Mouse (Mus musculus) lung, embryonic 15.5 days (tissue): Measurements from ENCODE around the gene Kmt5c. TPM values are rescaled to one million over a fixed set of nuclear protein-coding genes. Genes with fewer than 3 reads are reported as not detected.
A peak's percentile ranks its signal among the peaks of the same experiment; 100 is the strongest.

Experiments
- ATAC-seq: fragments of 200-750 bp; cut with Nextera tagmentation; 2 replicates; pipeline ENCODE4 v1.8.0; 2017; ENCODE audit warnings: moderate number of reproducible peaks, borderline replicate concordance; ENCODE audit not compliant: low FRiP score, low TSS enrichment; ENCODE audit errors: extremely low read depth
- H3K27ac ChIP-seq: fragments of 300-500 bp; sonication (generic); 2 replicates; pipeline ENCODE4 v1.5.1; 2015; ENCODE audit warnings: moderate library complexity, mild to moderate bottlenecking, inconsistent platforms
- H3K27me3 ChIP-seq: fragments of 300-500 bp; sonication (generic); 2 replicates; pipeline ENCODE4 v1.6.1; 2015; ENCODE audit warnings: inconsistent platforms
- H3K36me3 ChIP-seq: fragments of 300-500 bp; sonication (generic); 2 replicates; pipeline ENCODE4 v1.6.1; 2015; ENCODE audit warnings: inconsistent platforms
- H3K4me1 ChIP-seq: fragments of 300-500 bp; sonication (generic); 2 replicates; pipeline ENCODE4 v1.6.1; 2015; ENCODE audit warnings: inconsistent platforms
- H3K4me2 ChIP-seq: fragments of 300-500 bp; sonication (generic); 2 replicates; pipeline ENCODE4 v1.6.1; 2015; ENCODE audit warnings: inconsistent platforms, mild to moderate bottlenecking, moderate library complexity
- H3K4me3 ChIP-seq: fragments of 300-500 bp; sonication (generic); 2 replicates; pipeline ENCODE4 v1.5.1; 2015; ENCODE audit warnings: mild to moderate bottlenecking, inconsistent platforms
- H3K9ac ChIP-seq: fragments of 300-500 bp; sonication (generic); 2 replicates; pipeline ENCODE4 v1.6.1; 2015; ENCODE audit warnings: inconsistent platforms
- H3K9me3 ChIP-seq: fragments of 300-500 bp; sonication (generic); 2 replicates; pipeline ENCODE4 v1.6.1; 2016; ENCODE audit warnings: inconsistent platforms
- WGBS: fragments of 180-500 bp; shearing (Covaris S2); methylation state at CpG from one replicate; pipeline ENCODE4 v1.1.7; 2015; 5-methylcytosine and 5-hydroxymethylcytosine counted together
- polyA plus RNA-seq: library from polyadenylated mRNA; unstranded; fragments of >200 nt; fragmentation: Nextera tagmentation; extraction: Ambion mirVana; gene quantifications from 2 replicates; pipeline ENCODE4 v1.2.1, GENCODE M21; 2015

Gene Kmt5c
- polyA plus RNA-seq = 53.9 and 60.3 TPM in 2 replicates

DNA sequence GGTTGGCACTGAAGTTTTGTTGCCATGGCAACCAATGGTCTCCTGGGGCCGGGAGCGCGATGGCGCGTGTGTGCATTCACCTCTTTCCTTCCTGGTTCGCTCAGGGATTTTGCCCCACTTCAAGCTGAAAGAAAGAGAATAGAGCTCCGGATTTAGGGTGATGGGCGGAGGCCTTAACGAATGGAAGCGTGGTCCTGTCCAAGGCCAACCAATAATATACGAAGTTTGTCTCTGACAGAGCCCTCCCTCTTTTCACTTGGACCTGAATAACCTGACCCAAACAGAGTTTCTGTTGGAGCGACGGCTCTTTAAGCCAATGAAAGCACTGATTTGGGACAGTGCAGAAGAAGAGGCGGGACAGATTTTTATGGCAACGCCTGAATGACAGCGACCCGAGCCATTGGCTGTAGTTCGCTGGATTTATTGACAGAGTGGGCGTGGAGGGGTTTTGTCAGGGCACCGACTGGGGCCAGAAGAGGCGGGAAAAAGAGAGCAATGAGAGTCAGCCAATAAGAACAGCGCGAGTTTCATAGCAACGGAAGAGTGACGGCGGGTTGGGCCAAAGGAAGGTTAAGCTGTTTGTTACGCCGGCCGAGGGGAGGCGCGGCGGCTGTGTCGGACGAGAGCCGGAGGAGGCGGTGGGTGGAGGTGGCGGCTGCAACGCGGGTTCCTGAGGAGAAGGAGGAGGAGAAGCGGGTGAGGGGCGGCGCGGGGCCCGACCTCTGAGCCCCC, at the start of gene Kmt5c:
TSS of gene Kmt5c (plus strand) at position 572 of the 732 bp plus-strand sequence.
- Histone ChIP-seq H3K4me3 (peak within 1 kb of the TSS; percentile 79), H3K4me1 (peaks cover 33% of the 10 kb centered on the region), H3K27ac (peak within 1 kb of the TSS; percentile 78), H3K4me2 (peak within 1 kb of the TSS; percentile 75), H3K9ac (peak within 1 kb of the TSS; percentile 81), H3K27me3 (no peaks in the 10 kb centered on the region), H3K9me3 (no peaks in the 10 kb centered on the region), H3K36me3 (peaks cover 5% of the 10 kb centered on the region; the same call in 1 of the 2 replicates)
- WGBS = under 1% methylated on average over 38 of the region's 44 CpGs
- ATAC-seq = peak; percentile 97

DNA sequence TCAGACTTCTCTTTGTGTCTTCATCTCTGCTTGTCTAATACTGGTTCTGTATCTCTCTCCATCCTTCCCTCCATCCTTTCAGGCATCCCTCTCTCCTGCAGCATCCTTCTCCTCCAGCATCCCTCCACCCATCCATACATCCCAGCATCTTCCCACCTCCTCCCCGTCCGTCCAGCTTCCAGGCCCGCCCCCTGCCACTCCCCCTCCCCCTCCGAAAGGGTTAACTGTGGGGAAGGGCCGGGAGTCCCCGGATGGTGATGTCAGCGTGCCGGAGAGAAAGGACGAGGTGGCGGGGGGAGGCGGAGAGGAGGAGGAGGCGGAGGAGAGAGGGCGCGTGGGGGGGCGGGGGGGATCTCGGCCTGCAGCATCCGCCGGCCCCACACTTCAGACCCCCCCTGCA, 49.5 kb upstream of the Kmt5c start, which contains the start of gene Brsk1:
TSS of gene Brsk1 (plus strand) at position 218 of the 400 bp plus-strand sequence.
- Histone ChIP-seq H3K4me1 (peaks cover 9% of the 10 kb centered on the region; the same call in 1 of the 2 replicates), H3K4me3 (peak within 1 kb of the TSS; percentile 77), H3K4me2 (peak within 1 kb of the TSS; percentile 93), H3K36me3 (peaks cover 25% of the 10 kb centered on the region), H3K9me3 (no peaks in the 10 kb centered on the region), H3K27me3 (no peaks in the 10 kb centered on the region), H3K27ac (peak within 1 kb of the TSS; percentile 74), H3K9ac (peak within 1 kb of the TSS; percentile 92)
- 0% methylated on average over 8 of the region's 18 CpGs for WGBS
- ATAC-seq = peak; percentile 74

DNA sequence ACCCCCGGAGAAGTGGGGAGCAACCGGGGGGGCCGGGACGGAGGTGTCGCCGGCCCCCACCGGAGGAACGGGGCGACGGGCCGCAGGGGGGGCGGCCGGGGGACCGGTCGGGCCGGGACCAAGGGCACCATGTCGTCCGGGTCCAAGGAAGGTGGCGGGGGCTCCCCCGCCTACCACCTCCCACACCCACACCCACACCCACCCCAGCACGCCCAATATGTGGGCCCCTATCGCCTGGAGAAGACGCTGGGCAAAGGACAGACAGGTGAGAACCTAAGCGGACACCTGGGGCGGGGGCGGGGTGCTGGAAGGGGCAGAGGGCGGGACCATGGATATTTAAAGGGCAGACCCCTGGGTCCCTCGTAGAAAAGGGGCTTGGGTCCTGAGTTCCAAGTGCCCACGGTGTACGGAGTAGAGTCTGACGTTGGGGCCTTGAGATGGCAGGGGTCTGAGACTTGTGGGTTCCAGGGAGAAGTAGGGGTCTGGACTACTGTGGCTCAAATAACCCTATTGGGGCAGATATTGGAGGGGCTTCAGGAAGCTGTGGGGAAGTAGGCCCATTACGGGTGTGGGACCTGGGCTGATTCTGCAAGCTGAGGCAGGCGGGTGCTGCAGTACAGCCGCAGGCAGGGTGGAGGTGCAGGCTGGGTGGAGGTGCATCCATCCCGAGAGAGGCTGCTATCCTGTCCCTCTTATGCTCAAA, 48.8 kb upstream of the Kmt5c start:
- Histone ChIP-seq H3K4me3 (peak overlapping the region; percentile 77), H3K4me1 (peaks cover 9% of the 10 kb centered on the region; the same call in 1 of the 2 replicates), H3K27ac (peak overlapping the region; percentile 74), H3K27me3 (no peaks in the 10 kb centered on the region), H3K9ac (peak overlapping the region; percentile 92), H3K36me3 (peaks cover 25% of the 10 kb centered on the region), H3K4me2 (peak overlapping the region; percentile 93), H3K9me3 (no peaks in the 10 kb centered on the region)
- ATAC-seq = peak; percentile 65
- WGBS = 7% methylated on average over 23 of the region's 35 CpGs

DNA sequence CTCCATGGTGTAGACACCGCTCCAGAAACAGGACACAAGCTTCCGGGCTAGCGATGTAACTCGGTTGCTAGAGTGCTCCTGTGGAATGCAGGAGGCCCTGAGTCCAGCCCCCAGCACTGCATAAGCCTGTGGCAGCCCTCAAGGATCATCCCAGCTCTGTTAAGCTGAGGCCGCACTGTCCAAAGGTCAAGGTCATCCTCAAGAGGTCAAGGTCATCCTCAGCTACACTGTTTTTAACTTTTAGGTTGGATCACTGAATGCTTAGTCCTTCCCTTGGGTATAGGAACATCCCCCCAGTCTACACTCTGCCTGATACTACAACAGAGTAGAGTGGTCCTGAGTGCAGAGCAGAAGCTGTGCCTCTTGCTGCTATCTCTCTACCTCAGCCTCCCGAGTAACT, 46.9 kb upstream of the Kmt5c start:
- H3K4me3 ChIP-seq = no peak overlapping the region
- peaks cover 27% of the 10 kb centered on the region for H3K36me3 ChIP-seq
- H3K9me3 ChIP-seq = no peaks in the 10 kb centered on the region
- peaks cover 9% of the 10 kb centered on the region; the same call in 1 of the 2 replicates for H3K4me1 ChIP-seq
- WGBS = 83% methylated on average over 6 of the region's 6 CpGs
- ATAC-seq = no peak
- H3K4me2 ChIP-seq = no peak overlapping the region
- H3K27ac ChIP-seq = no peak overlapping the region
- H3K27me3 ChIP-seq = no peaks in the 10 kb centered on the region
- H3K9ac ChIP-seq = no peak overlapping the region

DNA sequence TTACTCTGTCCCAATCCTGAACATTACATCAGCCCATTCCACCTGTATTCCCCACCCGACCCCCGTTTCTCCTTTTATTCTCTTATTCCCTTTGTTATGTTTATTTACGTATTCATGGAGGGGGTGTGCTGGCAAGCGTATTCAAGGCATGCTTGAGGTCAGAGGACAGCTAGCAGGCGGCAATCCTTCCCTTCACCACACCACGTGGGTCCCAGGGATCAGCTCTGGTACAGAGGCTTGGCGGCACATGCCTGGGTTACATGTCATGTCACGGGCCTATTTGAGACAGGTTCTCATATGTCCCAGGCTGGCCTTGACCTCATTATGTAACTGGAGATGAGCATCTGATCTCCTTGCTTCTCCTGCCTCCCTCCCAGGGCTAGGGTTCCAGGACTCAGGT, 37.6 kb upstream of the Kmt5c start:
- Histone ChIP-seq H3K4me2 (no peak overlapping the region), H3K9me3 (no peaks in the 10 kb centered on the region), H3K27ac (no peak overlapping the region), H3K36me3 (peaks cover 38% of the 10 kb centered on the region), H3K27me3 (no peaks in the 10 kb centered on the region), H3K4me1 (no peaks in the 10 kb centered on the region), H3K4me3 (no peak overlapping the region), H3K9ac (no peak overlapping the region)
- 48% methylated on average over 8 of the region's 8 CpGs for WGBS
- ATAC-seq = no peak

DNA sequence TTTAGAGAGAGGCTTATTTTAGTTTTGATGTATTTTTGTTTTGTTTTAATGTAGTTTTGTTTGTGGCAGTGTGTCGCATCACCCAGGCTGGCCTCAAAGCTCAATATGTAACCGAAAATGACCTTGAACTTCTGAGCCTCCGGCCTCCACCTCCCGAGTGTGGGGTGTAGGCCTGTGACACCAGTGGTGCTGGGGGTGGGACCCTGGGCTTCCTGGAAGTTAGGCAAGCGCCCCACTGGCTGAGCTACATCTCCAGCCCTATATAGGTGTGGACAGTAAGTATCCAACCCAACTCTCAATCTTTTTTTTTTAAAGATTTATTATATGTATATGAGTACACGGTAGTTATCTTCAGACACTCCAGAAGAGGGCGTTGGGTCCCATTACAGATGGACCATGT, 36.7 kb upstream of the Kmt5c start:
- H3K4me1 ChIP-seq = no peaks in the 10 kb centered on the region
- H3K4me2 ChIP-seq = no peak overlapping the region
- 89% methylated on average over 7 of the region's 7 CpGs for WGBS
- no peaks in the 10 kb centered on the region for H3K27me3 ChIP-seq
- H3K36me3 ChIP-seq = peaks cover 42% of the 10 kb centered on the region
- no peak for ATAC-seq
- no peak overlapping the region for H3K9ac ChIP-seq
- H3K9me3 ChIP-seq = no peaks in the 10 kb centered on the region
- H3K4me3 ChIP-seq = no peak overlapping the region
- H3K27ac ChIP-seq = no peak overlapping the region

DNA sequence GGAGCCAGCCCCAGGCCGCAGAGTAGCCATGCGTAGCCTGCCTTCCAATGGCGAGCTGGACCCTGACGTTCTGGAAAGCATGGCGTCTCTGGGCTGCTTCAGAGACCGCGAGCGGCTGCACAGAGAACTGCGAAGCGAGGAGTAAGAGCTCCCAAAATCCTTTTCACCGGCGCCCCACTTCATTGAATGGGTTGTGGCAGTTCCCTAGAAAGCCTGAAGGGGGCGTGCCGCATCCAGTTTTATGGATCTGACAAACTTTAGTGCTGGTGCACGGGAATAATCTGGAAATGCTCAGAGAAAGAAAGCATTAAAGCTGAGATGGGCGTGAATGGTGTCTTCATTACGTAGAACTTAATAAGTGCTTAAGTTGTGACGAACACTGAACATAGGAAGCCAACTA, 34.8 kb upstream of the Kmt5c start:
- ATAC-seq = no peak
- Histone ChIP-seq H3K4me1 (no peaks in the 10 kb centered on the region), H3K27me3 (no peaks in the 10 kb centered on the region), H3K4me3 (no peak overlapping the region), H3K9ac (no peak overlapping the region), H3K9me3 (no peaks in the 10 kb centered on the region), H3K36me3 (peaks cover 41% of the 10 kb centered on the region), H3K27ac (no peak overlapping the region), H3K4me2 (no peak overlapping the region)
- 51% methylated on average over 18 of the region's 18 CpGs for WGBS

DNA sequence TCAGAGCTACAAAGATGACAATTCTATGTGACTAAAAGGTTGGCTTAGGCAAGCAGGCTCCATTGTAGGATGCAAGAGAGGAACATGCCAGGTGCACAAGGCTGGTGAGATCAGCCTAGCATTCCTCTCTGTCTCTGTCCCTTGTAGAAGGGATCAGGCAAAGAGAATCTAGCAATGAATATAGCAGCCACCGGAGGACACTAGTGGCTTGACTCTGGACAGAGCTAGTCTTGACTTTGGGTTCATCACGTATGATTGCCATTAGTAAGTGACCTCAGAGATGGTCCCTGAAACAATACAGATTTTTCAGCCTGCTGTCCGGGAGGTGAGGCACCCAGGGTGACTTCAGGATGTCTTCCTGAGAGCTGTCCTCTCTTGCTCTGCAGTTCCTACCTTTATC, 27.3 kb upstream of the Kmt5c start:
- no peak overlapping the region for H3K9ac ChIP-seq
- no peak overlapping the region for H3K4me2 ChIP-seq
- no peaks in the 10 kb centered on the region for H3K27me3 ChIP-seq
- WGBS = 81% methylated on average over 3 of the region's 3 CpGs
- H3K4me3 ChIP-seq = no peak overlapping the region
- peaks cover 41% of the 10 kb centered on the region for H3K36me3 ChIP-seq
- H3K27ac ChIP-seq = no peak overlapping the region
- no peak for ATAC-seq
- no peaks in the 10 kb centered on the region for H3K9me3 ChIP-seq
- no peaks in the 10 kb centered on the region for H3K4me1 ChIP-seq

DNA sequence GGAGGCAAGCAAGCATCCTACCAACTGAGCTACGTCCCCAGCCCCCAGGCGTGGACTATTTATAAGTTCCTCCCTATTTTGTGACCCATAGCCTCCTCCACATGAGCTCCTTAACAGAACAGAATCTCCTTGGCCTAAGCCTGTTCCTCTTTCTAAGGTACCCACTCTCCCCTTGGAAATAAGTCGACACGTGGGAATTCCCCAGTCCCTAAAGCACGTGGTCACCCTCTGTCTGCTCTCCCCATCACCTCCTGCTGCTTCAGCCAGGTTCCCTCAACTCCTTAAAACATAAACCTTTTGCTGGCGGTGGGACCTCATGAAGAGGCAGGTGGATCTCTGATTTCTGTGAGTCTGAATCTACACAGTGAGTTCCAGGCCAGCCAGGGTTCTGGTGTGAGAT, 23.0 kb upstream of the Kmt5c start:
- 63% methylated on average over 6 of the region's 6 CpGs for WGBS
- Histone ChIP-seq H3K27ac (no peak overlapping the region), H3K36me3 (peaks cover 13% of the 10 kb centered on the region), H3K4me1 (no peaks in the 10 kb centered on the region), H3K4me2 (no peak overlapping the region), H3K4me3 (no peak overlapping the region), H3K27me3 (no peaks in the 10 kb centered on the region), H3K9ac (no peak overlapping the region), H3K9me3 (no peaks in the 10 kb centered on the region)
- ATAC-seq = no peak

DNA sequence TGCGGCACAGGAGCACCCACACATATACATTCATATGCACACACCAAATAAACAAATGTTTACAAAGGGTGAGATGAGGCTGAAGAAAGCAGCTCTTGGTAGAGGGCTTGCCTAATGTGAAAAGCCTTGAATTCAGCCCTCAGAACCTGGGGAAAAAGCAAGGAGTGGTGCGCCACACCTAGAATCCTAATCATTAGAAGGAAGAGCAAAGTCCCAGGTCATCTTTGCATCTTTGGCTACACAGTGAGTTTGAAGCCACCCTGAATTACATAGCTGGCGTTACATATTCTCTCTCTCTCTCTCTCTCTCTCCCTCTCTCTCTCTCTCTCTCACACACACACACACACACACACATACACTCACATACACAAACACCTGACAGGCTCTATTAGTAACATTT, 20.6 kb upstream of the Kmt5c start:
- Histone ChIP-seq H3K27ac (no peak overlapping the region), H3K9ac (no peak overlapping the region), H3K9me3 (no peaks in the 10 kb centered on the region), H3K4me2 (no peak overlapping the region), H3K4me1 (no peaks in the 10 kb centered on the region), H3K36me3 (peaks cover 6% of the 10 kb centered on the region; the same call in 1 of the 2 replicates), H3K27me3 (no peaks in the 10 kb centered on the region), H3K4me3 (no peak overlapping the region)
- WGBS = 87% methylated on average over 3 of the region's 3 CpGs
- no peak for ATAC-seq

DNA sequence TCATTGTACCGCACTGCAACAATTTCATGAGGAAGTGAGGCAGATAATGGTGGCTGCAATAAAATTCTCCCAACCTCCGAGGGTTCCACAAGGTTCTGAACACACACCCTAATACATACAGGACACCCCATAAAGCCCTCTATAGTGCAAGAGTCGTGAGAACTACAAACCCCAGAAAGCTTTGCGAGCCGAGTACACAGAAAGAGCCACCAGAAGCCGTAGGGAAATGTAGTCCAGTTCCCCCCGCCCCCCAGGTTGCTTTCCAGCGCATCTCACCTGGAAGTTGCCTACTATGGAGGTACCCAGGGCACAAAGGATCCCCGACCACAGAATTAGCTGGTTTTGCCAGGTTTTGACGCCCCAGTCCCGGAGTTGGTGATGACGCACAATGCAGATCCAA, 16.4 kb upstream of the Kmt5c start:
- Histone ChIP-seq H3K27ac (no peak overlapping the region), H3K36me3 (no peaks in the 10 kb centered on the region), H3K4me1 (no peaks in the 10 kb centered on the region), H3K4me3 (peak overlapping the region; percentile 31), H3K4me2 (peak overlapping the region; percentile 54), H3K9me3 (no peaks in the 10 kb centered on the region), H3K9ac (no peak overlapping the region), H3K27me3 (no peaks in the 10 kb centered on the region)
- WGBS = 41% methylated on average over 12 of the region's 12 CpGs
- ATAC-seq = peak; percentile 42; the same call in 1 of the 2 replicates

DNA sequence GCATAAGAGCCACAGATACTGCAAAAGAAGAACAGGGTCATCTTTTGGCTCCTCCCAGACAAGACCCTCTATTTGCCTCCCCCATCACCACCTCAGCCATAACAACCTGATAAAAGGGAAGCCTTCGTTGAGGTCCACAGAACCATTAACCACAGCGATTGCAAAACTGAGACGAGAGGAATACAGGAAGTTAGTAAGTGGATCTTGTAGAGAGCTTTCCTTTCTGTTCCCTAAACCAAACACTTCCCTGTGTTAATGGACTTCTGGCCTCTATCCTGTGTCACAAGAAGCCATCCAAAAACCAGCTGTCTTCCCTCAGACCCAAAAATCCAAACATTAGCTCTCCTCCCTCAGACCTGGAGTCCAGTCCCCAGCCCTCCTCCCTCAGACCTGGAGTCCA, 15.6 kb upstream of the Kmt5c start:
- no peak overlapping the region for H3K4me3 ChIP-seq

More for the DNA sequence above, 15.6 kb upstream of the Kmt5c start:
- H3K4me1 ChIP-seq = no peaks in the 10 kb centered on the region
- H3K27ac ChIP-seq = no peak overlapping the region
- no peaks in the 10 kb centered on the region for H3K9me3 ChIP-seq
- H3K36me3 ChIP-seq = no peaks in the 10 kb centered on the region
- 24% methylated on average over 3 of the region's 3 CpGs for WGBS
- no peak overlapping the region for H3K4me2 ChIP-seq
- ATAC-seq = no peak
- no peak overlapping the region for H3K9ac ChIP-seq
- H3K27me3 ChIP-seq = no peaks in the 10 kb centered on the region
